Comparison of ENCODE assay signal across 7 mouse cellular contexts in genomic region chr8:13677413-13677883, GRCm38 (mm10). TPM values are rescaled to one million over a fixed set of nuclear protein-coding genes. Genes with fewer than 3 reads are reported as not detected.
DNase-seq lines count a peak whose midpoint lies in the region; ATAC-seq and TF ChIP-seq lines count a peak whose summit lies in the region.

Rasa3 (minus strand) TSS chr8:13677603.

- intact Hi-C loops in left cerebral cortex, postnatal 4 days (cut with DNase I): loop anchor here (2.0 kb wide), 1 partner anchor 75 kb away; no protein-coding TSS in a partner anchor

- peak within 1 kb of the TSS; percentile 84 for H3K27ac ChIP-seq in embryonic facial prominence, embryonic 10.5 days (replicated peaks)
- peak within 1 kb of the TSS; percentile 67 for H3K27ac ChIP-seq in intestine, postnatal 0 days (ENCODE audit: low read depth, low read length)
- H3K27ac ChIP-seq in midbrain, embryonic 12.5 days (replicated peaks): peak within 1 kb of the TSS; percentile 79
- H3K27ac ChIP-seq in small intestine, adult 2 months (ENCODE audit: insufficient read depth, low read depth, low read length): peak within 1 kb of the TSS; percentile 60

- no peaks in the 10 kb centered on the region for H3K36me3 ChIP-seq in embryonic facial prominence, embryonic 10.5 days (replicated peaks)
- H3K36me3 ChIP-seq in intestine, postnatal 0 days (ENCODE audit: control insufficient read depth, insufficient read depth): no peaks in the 10 kb centered on the region
- no peaks in the 10 kb centered on the region for H3K36me3 ChIP-seq in midbrain, embryonic 12.5 days
- no peaks in the 10 kb centered on the region for H3K36me3 ChIP-seq in small intestine, adult 2 months (ENCODE audit: control insufficient read depth, insufficient read depth, low read length)

- peak within 1 kb of the TSS; percentile 97 for H3K4me2 ChIP-seq in intestine, postnatal 0 days (replicated peaks; ENCODE audit: low read depth)
- peak within 1 kb of the TSS; percentile 79 for H3K4me2 ChIP-seq in midbrain, embryonic 12.5 days (replicated peaks)

- H3K9ac ChIP-seq in intestine, postnatal 0 days (ENCODE audit: low read depth, low read length): peak within 1 kb of the TSS; percentile 70
- peak within 1 kb of the TSS; percentile 70 for H3K9ac ChIP-seq in midbrain, embryonic 12.5 days (replicated peaks)

- peak; percentile 96 for ATAC-seq in intestine, postnatal 0 days
- ATAC-seq in midbrain, embryonic 12.5 days (ENCODE audit: low FRiP score, low read depth): peak; percentile 99

- H3K27me3 ChIP-seq in embryonic facial prominence, embryonic 10.5 days (replicated peaks; ENCODE audit: low read depth, poor library complexity, severe bottlenecking): peaks cover 27% of the 10 kb centered on the region
- 0 out of 2 replicates have a peak, but pooled peaks cover 6% of the 10 kb centered on the region for H3K27me3 ChIP-seq in intestine, postnatal 0 days (replicated peaks; ENCODE audit: control insufficient read depth, insufficient read depth, low read length)
- peaks cover 25% of the 10 kb centered on the region for H3K27me3 ChIP-seq in midbrain, embryonic 12.5 days
- no peaks in the 10 kb centered on the region for H3K27me3 ChIP-seq in small intestine, adult 2 months (ENCODE audit: control insufficient read depth, insufficient read depth, low read length)

- no peak for TF ChIP-seq CTCF in intestine, postnatal 0 days (IDR thresholded peaks at IDR 0.05; ENCODE audit: low read depth)
- TF ChIP-seq CTCF in small intestine, adult 2 months (IDR thresholded peaks at IDR 0.05; ENCODE audit: extremely low read depth, insufficient read length, insufficient replicate concordance, low read depth, low read length): no peak

- TF ChIP-seq POLR2A in small intestine, adult 2 months (IDR thresholded peaks at IDR 0.05; ENCODE audit: low read depth, low read length): peak; percentile 85

- peak; percentile 97 for DNase-seq in adrenal gland, postnatal 10 days
- peak; percentile 96 for DNase-seq in embryonic facial prominence, embryonic 10.5 days (ENCODE audit: low spot score)
- DNase-seq in gonadal fat pad, adult 2 months (ENCODE audit: low read depth): peak; percentile 79
- DNase-seq in left cerebral cortex, postnatal 4 days: peak; percentile 97

- H3K4me3 ChIP-seq in embryonic facial prominence, embryonic 10.5 days: peak within 1 kb of the TSS; percentile 75
- peak within 1 kb of the TSS; percentile 75 for H3K4me3 ChIP-seq in intestine, postnatal 0 days (ENCODE audit: low read depth, low read length)
- peak within 1 kb of the TSS; percentile 69 for H3K4me3 ChIP-seq in midbrain, embryonic 12.5 days
- H3K4me3 ChIP-seq in small intestine, adult 2 months (ENCODE audit: low read depth, low read length): peak within 1 kb of the TSS; percentile 90

- H3K4me1 ChIP-seq in embryonic facial prominence, embryonic 10.5 days: peaks cover 46% of the 10 kb centered on the region
- H3K4me1 ChIP-seq in intestine, postnatal 0 days (replicated peaks; ENCODE audit: control insufficient read depth, insufficient read depth, low read length): no peaks in the 10 kb centered on the region
- peaks cover 25% of the 10 kb centered on the region for H3K4me1 ChIP-seq in midbrain, embryonic 12.5 days
- H3K4me1 ChIP-seq in small intestine, adult 2 months (ENCODE audit: control insufficient read depth, insufficient read depth, insufficient read length, low read length): peaks cover 16% of the 10 kb centered on the region

- under 1% methylated on average over 42 of the region's 42 CpGs for WGBS in embryonic facial prominence, embryonic 10.5 days
- WGBS in intestine, postnatal 0 days: under 1% methylated on average over 42 of the region's 42 CpGs
- 1% methylated on average over 42 of the region's 42 CpGs for whole genome bisulfite sequencing in midbrain, embryonic 12.5 days
- WGBS in small intestine, adult 2 months: under 1% methylated on average over 42 of the region's 42 CpGs

- H3K9me3 ChIP-seq in embryonic facial prominence, embryonic 10.5 days: no peaks in the 10 kb centered on the region
- no peaks in the 10 kb centered on the region for H3K9me3 ChIP-seq in intestine, postnatal 0 days (ENCODE audit: control insufficient read depth)
- no peaks in the 10 kb centered on the region for H3K9me3 ChIP-seq in midbrain, embryonic 12.5 days

RNA-seq across cellular contexts. Expression of gene Rasa3, which starts in this region (rescaled TPM):
- total RNA-seq in adrenal gland, postnatal 10 days (2021): 10 to 100 TPM; 32.5 to 39.5 TPM
- 26.3 and 27.3 TPM in 2 replicates for polyA plus RNA-seq in embryonic facial prominence, embryonic 10.5 days (2016; fragmentation: Nextera tagmentation; extraction: Ambion mirVana)
- polyA plus RNA-seq in gonadal fat pad, adult 2 months (2012; rRNA removed): 31.1 and 39.4 TPM in 2 replicates
- polyA plus RNA-seq in intestine, postnatal 0 days (2015; fragmentation: Nextera tagmentation; extraction: Ambion mirVana): 9.8 and 9.9 TPM in 2 replicates
- total RNA-seq in left cerebral cortex, postnatal 4 days (2021): 10 to 100 TPM; 46.4 to 49.1 TPM
- 22.7 and 23.7 TPM in 2 replicates for polyA plus RNA-seq in midbrain, embryonic 12.5 days (2016; fragmentation: Nextera tagmentation; extraction: Ambion mirVana)
- polyA plus RNA-seq in small intestine, adult 2 months (2012; rRNA removed): 8.5 and 13.1 TPM in 2 replicates

Comparison
In these comparisons a context has a peak if more than half of its experiments do, and no peak if none do; other contexts are left out.
1. Peak in every context shown above with its lines: DNase-seq, ATAC-seq, H3K4me3 ChIP-seq and H3K27ac ChIP-seq.